24 mouse cellular contexts compared by ENCODE assay signal in the genomic region with DNA sequence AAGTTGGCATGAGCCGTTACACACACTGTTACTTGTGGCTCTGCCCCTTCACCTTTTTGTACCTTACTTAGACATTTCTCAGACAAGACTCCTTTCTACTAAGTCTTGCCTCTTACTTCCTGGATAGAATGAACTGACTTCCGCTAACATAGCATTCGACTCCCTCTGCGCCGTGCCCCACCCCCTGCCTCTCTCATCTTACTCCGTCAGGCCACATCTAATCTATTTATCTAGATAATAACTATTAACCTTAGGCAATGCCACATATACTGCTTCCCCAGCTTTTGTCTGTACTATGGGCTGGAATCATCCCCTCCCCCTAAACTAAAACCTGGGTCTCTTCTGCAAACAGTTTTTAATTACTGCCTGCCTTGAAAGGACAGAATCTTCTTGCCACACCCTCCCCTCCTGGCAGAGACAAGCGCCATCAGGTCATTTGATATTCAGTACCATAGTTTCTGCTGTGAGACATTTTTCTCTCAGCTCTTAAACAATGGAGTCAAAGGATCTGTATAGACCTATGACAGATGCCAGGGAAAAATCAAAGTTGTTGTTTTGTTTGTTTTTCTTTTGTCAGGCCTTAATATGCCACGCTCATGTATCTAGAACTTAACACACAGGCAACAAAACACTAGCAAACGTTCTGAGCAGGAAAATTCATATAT.
DNase-seq lines count a peak whose midpoint lies in the region; ATAC-seq and TF ChIP-seq lines count a peak whose summit lies in the region.
"Had no signal": no experiment of that assay in that cellular context is flagged by ENCODE, and none has a peak within 500 bp of the region (broad histone marks: within the 10 kb centered on the region; RNA-seq: fewer than 3 reads in every experiment).

No protein-coding gene starts in this region.

- no peak for DNase-seq in forebrain, embryonic 10.5 days (ENCODE audit: extremely low spot score, low spot score)
- peak; percentile 55 for DNase-seq in brain, embryonic 14.5 days (ENCODE audit: low read depth)
- no peak for DNase-seq in heart, adult 18-20 months
- no peak for DNase-seq in left cerebral cortex, adult 2 months (ENCODE audit: extremely low spot score in 1 of 2, low spot score in 2 of 2)
- DNase-seq in embryo, embryonic 10 days (ENCODE audit: low spot score), result no peak
- DNase-seq: adrenal gland, postnatal 10 days; cerebellum, adult 11 months; cerebellum, postnatal 14 days; heart, postnatal 10 days; kidney, adult 9 months; kidney, postnatal 25 days; lung, adult 2 months; lung, postnatal 36 days; thymus, postnatal 36 days had no signal

- no peak overlapping the region for H3K4me2 ChIP-seq in forebrain, embryonic 13.5 days
- H3K4me2 ChIP-seq in hindbrain, embryonic 12.5 days (replicated peaks), result no peak overlapping the region
- no peak overlapping the region for H3K4me2 ChIP-seq in midbrain, embryonic 15.5 days
- H3K4me2 ChIP-seq: embryonic facial prominence, embryonic 15.5 days; heart, embryonic 11.5 days; liver, embryonic 12.5 days had no signal

- WGBS in forebrain, embryonic 13.5 days, result 61% methylated on average over 9 of the region's 9 CpGs
- WGBS in forebrain, embryonic 10.5 days, result 80% methylated on average over 9 of the region's 9 CpGs
- WGBS in hindbrain, embryonic 12.5 days, result 55% methylated on average over 9 of the region's 9 CpGs
- 39% methylated on average over 9 of the region's 9 CpGs for WGBS in midbrain, embryonic 15.5 days

- intact Hi-C loops in left cerebral cortex, adult 2 months (cut with DNase I), result loop anchor here (5.0 kb wide), 1 partner anchor 262 kb away; a partner anchor contains a TSS

- no peak overlapping the region for H3K9ac ChIP-seq in forebrain, embryonic 13.5 days
- H3K9ac ChIP-seq in hindbrain, embryonic 12.5 days, result no peak overlapping the region
- no peak overlapping the region for H3K9ac ChIP-seq in midbrain, embryonic 15.5 days
- H3K9ac ChIP-seq: embryonic facial prominence, embryonic 15.5 days; liver, embryonic 12.5 days had no signal

- H3K4me3 ChIP-seq in forebrain, embryonic 13.5 days, result no peak overlapping the region
- H3K4me3 ChIP-seq in forebrain, embryonic 10.5 days, result no peak overlapping the region
- no peak overlapping the region for H3K4me3 ChIP-seq in hindbrain, embryonic 12.5 days
- H3K4me3 ChIP-seq in midbrain, embryonic 15.5 days, result no peak overlapping the region
- H3K4me3 ChIP-seq in left cerebral cortex, adult 2 months, result no peak overlapping the region
- H3K4me3 ChIP-seq: embryonic facial prominence, embryonic 15.5 days; liver, embryonic 12.5 days had no signal

- peaks cover 30% of the 10 kb centered on the region for H3K4me1 ChIP-seq in forebrain, embryonic 13.5 days
- H3K4me1 ChIP-seq in forebrain, embryonic 10.5 days, result peaks cover 29% of the 10 kb centered on the region
- H3K4me1 ChIP-seq in hindbrain, embryonic 12.5 days, result peaks cover 32% of the 10 kb centered on the region
- peaks cover 49% of the 10 kb centered on the region for H3K4me1 ChIP-seq in midbrain, embryonic 15.5 days
- H3K4me1 ChIP-seq: liver, embryonic 12.5 days had no signal

- H3K36me3 ChIP-seq in forebrain, embryonic 13.5 days (ENCODE audit: poor library complexity, severe bottlenecking), result no peaks in the 10 kb centered on the region
- no peaks in the 10 kb centered on the region for H3K36me3 ChIP-seq in forebrain, embryonic 10.5 days (replicated peaks)
- no peaks in the 10 kb centered on the region for H3K36me3 ChIP-seq in hindbrain, embryonic 12.5 days
- no peaks in the 10 kb centered on the region for H3K36me3 ChIP-seq in midbrain, embryonic 15.5 days (replicated peaks)
- H3K36me3 ChIP-seq: embryonic facial prominence, embryonic 15.5 days; liver, embryonic 12.5 days had no signal

- H3K27ac ChIP-seq in forebrain, embryonic 13.5 days, result peak overlapping the region; percentile 52
- no peak overlapping the region for H3K27ac ChIP-seq in forebrain, embryonic 10.5 days
- H3K27ac ChIP-seq in hindbrain, embryonic 12.5 days, result peak overlapping the region; percentile 73
- H3K27ac ChIP-seq in midbrain, embryonic 15.5 days, result peak overlapping the region; percentile 74
- no peak overlapping the region for H3K27ac ChIP-seq in left cerebral cortex, adult 2 months
- H3K27ac ChIP-seq: embryonic facial prominence, embryonic 15.5 days; liver, embryonic 12.5 days had no signal

- peak; percentile 33; the same call in 1 of the 2 replicates for ATAC-seq in forebrain, embryonic 13.5 days
- ATAC-seq in hindbrain, embryonic 12.5 days (ENCODE audit: low FRiP score), result peak; percentile 52; the same call in 1 of the 2 replicates
- peak; percentile 29; the same call in 1 of the 2 replicates for ATAC-seq in midbrain, embryonic 15.5 days (replicated peaks)
- ATAC-seq: activated CD4-positive, CD25-positive, alpha-beta regulatory T cell, adult 4 months; CD4-positive, CD25-positive, alpha-beta regulatory T cell, adult 4 months; inflammation-experienced regulatory T-cells, adult 6 months; liver, embryonic 12.5 days; Patski had no signal

- no peak for TF ChIP-seq POLR2A in brain, embryonic 14.5 days (IDR thresholded peaks at IDR 0.05; ENCODE audit: borderline replicate concordance, extremely low read depth, insufficient read depth, insufficient read length, poor library complexity, severe bottlenecking)

- TF ChIP-seq CTCF in brain, embryonic 14.5 days (IDR thresholded peaks at IDR 0.05; ENCODE audit: borderline replicate concordance, extremely low read depth, insufficient read depth, insufficient read length), result no peak
- no peak for TF ChIP-seq CTCF in left cerebral cortex, adult 2 months (IDR thresholded peaks at IDR 0.05)

- H3K9me3 ChIP-seq in forebrain, embryonic 13.5 days (replicated peaks), result no peaks in the 10 kb centered on the region
- H3K9me3 ChIP-seq in forebrain, embryonic 10.5 days, result no peaks in the 10 kb centered on the region
- no peaks in the 10 kb centered on the region for H3K9me3 ChIP-seq in hindbrain, embryonic 12.5 days (replicated peaks)
- H3K9me3 ChIP-seq in midbrain, embryonic 15.5 days, result no peaks in the 10 kb centered on the region
- H3K9me3 ChIP-seq: embryonic facial prominence, embryonic 15.5 days; liver, embryonic 12.5 days had no signal

- H3K27me3 ChIP-seq in forebrain, embryonic 13.5 days, result no peaks in the 10 kb centered on the region
- no peaks in the 10 kb centered on the region for H3K27me3 ChIP-seq in forebrain, embryonic 10.5 days (ENCODE audit: poor library complexity, severe bottlenecking)
- no peaks in the 10 kb centered on the region for H3K27me3 ChIP-seq in hindbrain, embryonic 12.5 days
- H3K27me3 ChIP-seq in midbrain, embryonic 15.5 days (replicated peaks), result no peaks in the 10 kb centered on the region
- H3K27me3 ChIP-seq: embryonic facial prominence, embryonic 15.5 days; liver, embryonic 12.5 days; Patski had no signal

Comparison
In these comparisons a context has a peak if more than half of its experiments do, and no peak if none do; other contexts are left out.
1. H3K27ac ChIP-seq: peak in forebrain, embryonic 13.5 days (single experiment), hindbrain, embryonic 12.5 days (single experiment) and midbrain, embryonic 15.5 days (single experiment); none in forebrain, embryonic 10.5 days (single experiment) and left cerebral cortex, adult 2 months (single experiment).
2. Peak in every context shown above with its lines, with median percentiles within 50 percentile points of each other: ATAC-seq.